Mouse (Mus musculus): Measurements from ENCODE around the gene Kdr.
A peak's percentile ranks its signal among the peaks of the same experiment; 100 is the strongest.

Kdr gene

GRCm38 (mm10) chr5:75959809-75960208 is 18.4 kb downstream of the Kdr start:
- DNase-seq, result no peak

- peak; percentile 37 for DNase-seq
These were observed 21.7 kb downstream of the Kdr start for GRCm38 (mm10) chr5:75956526-75956925.

- DNase-seq, result peak; percentile 82
These were observed 22.4 kb downstream of the Kdr start for GRCm38 (mm10) chr5:75955876-75956275.

- peak; percentile 71 for DNase-seq
These were observed 23.4 kb downstream of the Kdr start for GRCm38 (mm10) chr5:75954778-75955330.

DNA sequence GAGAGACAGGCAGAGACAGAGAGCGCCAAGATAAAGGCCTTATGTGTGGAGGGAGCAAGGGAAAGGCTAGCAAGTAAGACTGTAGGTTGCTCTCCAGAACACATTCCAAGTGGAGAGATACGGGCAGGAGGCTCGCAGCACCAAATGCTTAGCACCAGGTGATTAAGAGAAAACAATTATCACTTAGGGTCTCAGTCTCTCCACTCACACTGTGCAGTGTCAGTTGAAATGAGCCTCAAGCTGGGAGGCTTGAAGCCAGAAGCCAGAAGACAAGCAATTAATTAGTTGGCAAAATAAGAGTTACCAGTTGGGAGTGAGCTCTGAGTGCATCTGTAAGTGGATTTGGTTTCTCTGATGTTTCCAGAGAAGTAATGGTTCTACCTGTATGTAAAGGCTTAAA is 24.0 kb downstream of the Kdr start:
- peak; percentile 70 for DNase-seq

DNA sequence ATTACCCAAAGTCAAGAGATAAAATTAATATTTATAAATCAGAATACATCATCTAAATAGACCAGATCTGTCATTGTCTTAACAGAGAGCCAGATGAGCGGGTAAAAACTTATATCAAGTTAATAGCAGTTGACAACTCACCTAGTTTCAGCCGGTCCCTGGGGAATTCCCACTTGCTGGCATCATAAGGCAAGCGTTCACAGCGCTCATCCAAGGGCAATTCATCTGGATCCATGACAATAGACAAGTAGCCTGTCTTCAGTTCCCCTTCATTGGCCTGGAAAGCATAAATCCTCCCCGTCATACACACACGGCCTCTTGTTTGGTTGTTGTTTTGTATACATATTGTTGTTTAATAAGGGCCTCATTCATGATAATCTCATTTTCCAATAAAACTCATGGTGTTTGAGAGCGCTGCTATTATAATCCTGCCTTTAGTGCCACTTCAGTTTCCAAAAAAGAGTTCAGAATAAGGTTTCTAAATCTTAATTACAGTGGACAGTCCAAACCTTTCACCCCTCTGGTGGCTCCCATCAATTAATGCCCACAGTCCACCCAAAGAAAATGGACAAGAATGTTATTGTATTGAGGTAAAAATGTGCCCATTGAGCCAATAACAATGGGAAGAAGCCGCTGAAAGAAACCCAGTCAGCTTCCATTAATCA is 26.0 kb downstream of the Kdr start:
- peak; percentile 52 for DNase-seq

GRCm38 (mm10) chr5:75950866-75951265 is 27.4 kb downstream of the Kdr start:
- DNase-seq, result peak; percentile 49

DNA sequence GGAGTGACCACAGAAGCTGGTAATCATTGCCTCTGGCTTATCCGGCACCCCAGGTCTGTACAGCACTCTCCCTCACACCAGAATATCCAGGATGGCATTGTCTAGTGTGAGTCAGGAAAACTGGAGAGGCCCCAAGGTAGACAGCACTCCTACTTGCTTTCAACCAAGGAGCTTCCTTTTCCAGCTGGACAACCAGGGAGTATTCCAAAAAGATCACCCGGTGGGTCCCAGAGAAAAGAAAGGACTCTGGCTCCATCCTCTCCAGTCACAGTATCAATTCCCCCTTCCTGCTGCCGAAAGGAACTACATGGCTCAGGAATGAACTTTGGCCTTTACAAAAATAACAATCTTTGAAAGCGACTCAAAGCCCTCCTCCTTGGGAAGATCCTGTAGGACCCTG is 32.9 kb downstream of the Kdr start:
- DNase-seq, result peak; percentile 91

- DNase-seq, result peak; percentile 66
These were observed 35.0 kb downstream of the Kdr start for GRCm38 (mm10) chr5:75943301-75943700.

DNA sequence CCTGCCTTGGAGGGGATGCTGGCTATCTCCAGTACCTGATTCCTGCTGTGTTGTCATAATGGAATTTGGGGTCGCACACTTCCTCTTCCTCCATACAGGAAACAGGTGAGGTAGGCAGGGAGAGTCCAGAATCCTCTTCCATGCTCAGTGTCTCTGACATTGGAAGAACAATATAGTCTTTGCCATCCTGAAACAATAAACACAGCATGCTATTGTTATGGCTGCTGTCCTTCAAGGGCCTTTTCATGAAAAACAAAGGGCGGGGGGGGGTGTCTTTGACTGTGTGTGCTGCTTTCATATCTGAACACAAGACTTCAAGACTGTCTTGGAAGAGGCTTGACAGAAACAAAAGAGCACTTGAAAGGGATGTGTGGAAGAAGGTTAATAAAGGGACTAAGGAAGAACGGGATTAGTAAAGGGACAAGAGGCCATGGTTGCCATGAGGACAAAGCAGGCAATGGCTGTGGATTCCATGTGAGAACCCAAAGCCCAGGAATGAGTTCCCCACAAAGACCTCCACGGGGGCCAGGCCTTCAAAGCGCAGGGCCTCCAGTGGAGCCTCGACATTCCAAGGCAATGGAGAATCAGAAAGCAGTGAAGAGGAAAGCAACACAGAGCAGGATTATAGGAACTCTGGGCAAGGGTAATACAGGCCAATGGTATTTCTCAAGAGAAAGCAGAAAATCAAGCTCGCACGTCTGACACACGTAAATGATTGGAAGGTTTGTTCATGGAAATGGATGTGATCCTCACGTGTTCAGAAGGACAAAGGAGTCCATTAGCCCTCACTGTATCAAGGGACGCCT is 36.3 kb downstream of the Kdr start:
- DNase-seq, result peak; percentile 64

- DNase-seq, result peak; percentile 79
These were observed 39.0 kb downstream of the Kdr start for GRCm38 (mm10) chr5:75939144-75939732.

DNA sequence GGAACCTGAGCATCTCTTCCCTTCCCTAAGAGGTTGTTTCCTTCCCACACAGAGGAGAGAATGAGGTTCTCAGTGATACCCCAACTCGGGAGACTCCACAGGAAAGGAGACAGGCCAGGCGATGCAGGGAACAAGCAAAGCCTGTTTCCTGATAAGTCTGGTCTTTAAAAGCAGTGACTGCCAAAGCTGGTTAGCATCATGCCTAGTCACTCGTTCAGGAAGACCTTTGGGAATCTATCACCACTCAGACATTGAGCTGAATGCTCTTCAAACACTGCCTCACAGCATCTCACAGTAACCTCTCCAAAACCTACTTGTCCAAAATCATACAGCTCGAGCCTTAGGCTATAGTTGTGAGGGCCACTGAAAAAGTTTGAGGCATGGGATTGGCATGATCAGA is 40.2 kb downstream of the Kdr start:
- peak; percentile 83 for DNase-seq

- peak; percentile 76 for DNase-seq
These were observed 42.0 kb downstream of the Kdr start for GRCm38 (mm10) chr5:75936223-75936622.

DNA sequence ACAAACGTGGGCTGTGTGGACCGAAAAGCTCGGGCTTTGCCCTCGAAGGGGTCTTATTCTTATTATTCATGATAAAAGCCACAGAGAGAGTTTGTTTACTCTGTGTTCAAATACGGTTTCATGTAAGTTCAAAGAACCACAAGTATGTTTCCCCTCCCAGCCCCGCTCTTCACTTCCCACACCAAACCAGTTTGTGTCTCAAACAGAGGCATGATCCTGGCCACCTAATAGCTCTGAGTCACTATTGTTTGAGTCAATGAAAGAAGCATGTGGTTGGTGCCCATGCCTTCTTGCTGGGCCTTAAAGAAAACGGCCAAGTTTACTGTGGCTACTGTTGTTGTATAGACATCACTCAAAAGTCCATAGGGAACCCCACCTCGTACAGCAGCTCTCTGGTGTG is 43.0 kb downstream of the Kdr start:
- DNase-seq, result peak; percentile 72

DNA sequence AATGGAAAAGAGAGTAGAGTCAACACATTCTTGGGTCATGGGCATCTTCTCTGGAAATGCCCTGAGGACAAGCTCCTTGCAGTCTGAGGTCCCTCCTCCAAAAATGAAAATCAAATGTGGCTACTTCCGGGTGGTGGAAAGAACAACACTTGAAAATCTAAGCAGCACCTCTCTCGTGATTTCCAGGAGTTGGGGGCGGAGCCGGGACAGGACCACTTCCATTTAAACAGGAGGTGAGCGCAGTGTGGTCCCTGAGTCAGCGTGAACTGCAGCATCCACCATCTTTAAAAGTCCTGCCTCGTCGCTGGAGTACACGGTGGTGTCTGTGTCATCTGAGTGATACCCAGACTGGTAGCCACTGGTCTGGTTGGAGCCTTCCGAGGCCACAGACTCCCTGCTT is 44.1 kb downstream of the Kdr start:
- DNase-seq, result peak; percentile 94

- DNase-seq, result peak; percentile 99
These were observed 44.7 kb downstream of the Kdr start for GRCm38 (mm10) chr5:75933521-75934044.

DNA sequence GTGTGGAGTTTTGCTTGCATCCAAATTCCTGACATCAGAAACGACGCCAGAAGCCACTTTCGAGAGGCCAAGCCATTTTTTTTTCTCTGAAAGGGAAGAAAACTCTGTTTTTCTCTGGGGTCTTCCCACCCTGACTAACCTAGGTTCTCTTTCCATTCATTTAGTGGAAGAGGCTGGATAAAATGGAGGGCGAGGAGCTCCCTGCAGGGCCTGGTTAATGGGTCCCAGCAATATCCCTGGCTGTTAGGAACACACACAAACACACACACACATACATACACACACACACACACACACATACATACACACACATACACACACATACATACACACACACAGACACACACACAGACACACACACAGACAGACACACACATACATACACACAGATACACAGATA is 46.8 kb downstream of the Kdr start:
- DNase-seq, result peak; percentile 61

DNA sequence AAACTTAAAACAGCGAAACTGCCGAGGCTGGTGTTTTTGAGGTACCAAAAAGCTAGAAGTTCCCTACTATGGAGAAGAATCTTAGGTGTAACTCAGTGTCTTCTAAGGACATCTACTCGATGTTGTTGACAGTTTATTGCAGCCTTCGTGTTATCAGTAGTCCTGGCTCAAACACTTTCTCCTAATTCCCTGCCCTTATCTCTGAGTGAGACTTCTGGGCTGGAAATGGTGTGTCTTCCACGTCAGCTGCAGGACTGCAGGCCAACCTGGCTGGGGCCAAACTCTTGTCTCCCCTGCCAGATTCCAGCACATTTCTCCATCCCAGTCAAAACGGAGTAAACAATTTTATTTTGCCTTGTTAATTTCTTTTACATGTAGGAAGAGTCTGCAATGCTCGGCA is 48.3 kb downstream of the Kdr start:
- DNase-seq, result peak; percentile 88

DNA sequence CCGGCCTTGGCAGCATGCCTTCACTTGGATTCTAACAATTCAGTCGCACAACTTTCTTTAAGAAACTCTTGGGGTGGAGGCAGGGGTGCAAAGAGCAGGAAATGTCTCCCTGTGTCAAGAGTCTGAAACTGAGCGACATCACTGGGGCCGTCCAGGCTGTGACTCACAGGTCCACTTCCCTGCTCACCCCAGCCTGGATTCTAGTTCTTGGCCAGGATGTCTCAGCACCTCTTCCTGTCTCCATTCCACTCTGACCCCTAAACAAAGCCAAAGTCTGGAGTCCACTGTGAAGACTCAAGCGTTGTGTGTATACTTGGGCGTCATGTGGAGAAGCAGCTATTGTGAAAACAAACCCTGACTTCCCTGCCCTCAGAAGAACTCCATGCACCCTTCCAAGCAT is 55.6 kb downstream of the Kdr start:
- peak; percentile 98 for DNase-seq

- peak; percentile 87 for DNase-seq
These were observed 56.4 kb downstream of the Kdr start for GRCm38 (mm10) chr5:75921730-75922387.

GRCm38 (mm10) chr5:75919601-75920000 is 58.7 kb downstream of the Kdr start:
- peak; percentile 64 for DNase-seq

DNA sequence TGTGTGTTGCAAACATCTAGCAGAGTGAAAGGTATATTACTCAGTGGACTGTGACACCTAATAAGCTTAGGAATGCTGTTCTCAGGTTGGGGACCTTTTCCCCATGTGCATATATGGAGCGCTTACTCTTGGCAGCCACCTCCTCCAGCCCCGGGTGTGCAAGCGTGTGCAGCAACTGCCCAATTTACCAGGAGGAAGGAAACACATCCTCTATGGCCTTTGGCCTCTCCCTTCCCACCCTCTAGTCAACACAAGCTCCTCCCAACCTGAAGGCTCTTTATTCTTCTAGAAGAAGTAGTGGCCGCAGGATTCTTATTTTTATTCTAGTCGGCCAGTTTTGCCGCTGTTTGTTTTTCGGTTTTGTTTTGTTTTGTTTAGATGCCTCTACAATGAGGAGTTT is 60.1 kb downstream of the Kdr start:
- peak; percentile 95 for DNase-seq

DNA sequence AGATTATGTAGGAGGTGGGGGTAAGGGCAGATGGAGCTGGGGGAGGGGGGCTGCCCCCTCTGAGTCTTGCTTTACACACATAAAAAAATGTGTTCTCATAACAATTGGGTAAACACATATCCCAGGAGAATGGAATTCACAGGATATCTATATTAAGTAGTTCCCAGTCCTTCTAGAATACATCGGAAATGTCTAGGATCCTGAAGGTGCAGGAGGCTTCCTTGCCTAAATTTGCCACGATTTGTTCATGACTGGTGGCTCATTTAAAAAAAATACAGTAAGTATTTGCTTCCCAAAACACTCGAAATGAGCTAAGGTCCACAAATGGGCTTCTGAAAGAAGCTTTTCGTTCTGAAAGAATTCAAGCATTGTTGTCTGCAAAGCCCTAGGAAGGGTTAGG is 61.0 kb downstream of the Kdr start:
- peak; percentile 89 for DNase-seq
